Mouse (Mus musculus) layer of hippocampus, adult 18-20 months (tissue): ENCODE results near the gene Elfn1. TPM values are rescaled to one million over a fixed set of nuclear protein-coding genes. Genes with fewer than 3 reads are reported as not detected.

Experiments
- DNase-seq, 2 experiments: peaks; one replicate each; pipeline ENCODE4 v3.0.0; 2022; ENCODE audit warnings: low spot score in 2 of 2
- total RNA-seq, 2 experiments: library from RNA; stranded (reverse); gene quantifications; 2 replicates each; pipeline ENCODE4 v1.2.3; 2021

Gene Elfn1
- total RNA-seq, 2 experiments from 2014 or later = 24.4 to 32.3 TPM

DNA sequence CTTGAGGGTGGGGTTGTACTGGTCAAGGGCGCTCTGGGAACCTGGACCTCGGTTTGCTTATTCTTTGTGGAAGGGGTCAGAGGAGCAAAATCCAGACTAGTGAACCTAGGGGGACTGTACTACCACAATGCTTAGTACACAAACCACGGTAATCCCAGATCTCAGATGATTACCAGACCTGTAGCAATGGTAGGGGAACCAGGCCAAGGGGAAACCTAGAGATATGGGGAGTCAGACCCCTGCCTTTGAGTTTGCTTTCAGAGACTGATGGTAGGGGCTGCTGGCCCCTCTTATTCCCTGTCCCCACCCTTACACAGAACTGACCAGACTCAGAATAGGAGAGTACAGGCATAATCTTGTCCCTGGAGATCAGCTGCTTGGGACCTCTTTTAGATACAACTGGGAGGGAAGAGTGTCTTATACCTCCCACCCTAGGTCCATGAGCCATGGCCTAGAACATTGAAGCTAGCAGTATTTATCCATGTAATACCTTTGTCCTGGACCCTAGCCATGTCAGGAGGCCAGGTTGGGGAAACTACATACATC, 3.1 kb downstream of the Elfn1 start:
- DNase-seq = no peak

DNA sequence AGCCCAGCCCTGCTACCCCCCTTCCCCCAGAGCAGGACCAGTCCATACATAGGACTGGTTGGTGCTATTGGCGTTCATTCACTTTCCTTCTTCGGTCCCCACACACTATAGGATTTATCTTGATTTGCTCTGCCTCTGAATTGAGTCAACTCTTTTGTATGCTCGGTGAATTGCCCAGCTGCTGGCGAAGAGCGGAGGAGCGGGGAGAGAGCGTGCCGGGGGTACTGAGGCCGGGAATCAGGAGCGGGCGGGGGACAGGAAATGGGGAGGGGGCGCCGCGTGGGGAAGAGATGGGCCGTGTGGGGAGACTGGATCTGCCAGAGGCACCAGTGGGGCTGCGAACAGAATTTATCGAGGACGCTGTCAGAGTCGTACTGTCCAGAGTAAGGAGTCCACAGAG, 3.8 kb downstream of the Elfn1 start:
- DNase-seq = no peak

- DNase-seq = no peak
Observed at GRCm38 (mm10) chr5:139912121-139912771, 4.5 kb downstream of the Elfn1 start.

DNA sequence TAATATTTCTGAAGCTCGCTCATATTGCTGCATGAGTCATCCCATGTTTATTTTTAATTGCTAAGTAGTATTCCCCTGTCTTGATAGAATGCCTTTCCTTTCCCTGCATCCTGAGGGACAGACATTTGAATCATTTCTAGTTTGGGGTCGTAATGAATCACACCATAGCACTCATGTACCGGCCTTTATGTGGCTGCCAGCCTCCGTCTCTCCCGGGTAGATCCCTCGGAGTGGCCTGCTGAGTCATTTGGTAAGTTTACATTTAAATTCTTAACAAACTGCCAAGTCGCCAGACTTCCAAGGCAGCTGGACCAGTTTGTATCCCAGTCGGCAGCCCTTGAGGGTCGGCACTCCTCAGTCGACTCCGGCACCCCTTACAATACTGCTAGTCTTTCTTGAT, 13.9 kb downstream of the Elfn1 start:
- DNase-seq = no peak

DNA sequence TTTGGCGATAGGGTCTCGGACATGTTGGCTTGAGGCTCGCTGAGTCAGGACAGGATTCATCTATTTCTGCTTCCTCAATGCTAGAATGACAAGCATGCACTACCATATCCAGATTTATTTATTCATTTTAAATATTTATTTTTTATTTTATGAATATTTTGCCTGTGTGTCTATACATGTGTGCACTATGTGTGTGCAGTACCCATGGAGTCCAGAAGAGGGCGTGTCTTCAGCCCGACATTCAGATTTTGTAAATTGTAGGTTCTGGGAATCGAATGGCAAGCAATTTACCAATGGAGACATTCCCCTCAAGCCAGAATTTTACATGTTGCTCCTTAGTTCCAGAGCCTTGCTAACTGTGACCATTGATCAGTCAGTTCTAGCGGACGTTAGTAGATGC, 16.1 kb downstream of the Elfn1 start:
- no peak for DNase-seq

DNA sequence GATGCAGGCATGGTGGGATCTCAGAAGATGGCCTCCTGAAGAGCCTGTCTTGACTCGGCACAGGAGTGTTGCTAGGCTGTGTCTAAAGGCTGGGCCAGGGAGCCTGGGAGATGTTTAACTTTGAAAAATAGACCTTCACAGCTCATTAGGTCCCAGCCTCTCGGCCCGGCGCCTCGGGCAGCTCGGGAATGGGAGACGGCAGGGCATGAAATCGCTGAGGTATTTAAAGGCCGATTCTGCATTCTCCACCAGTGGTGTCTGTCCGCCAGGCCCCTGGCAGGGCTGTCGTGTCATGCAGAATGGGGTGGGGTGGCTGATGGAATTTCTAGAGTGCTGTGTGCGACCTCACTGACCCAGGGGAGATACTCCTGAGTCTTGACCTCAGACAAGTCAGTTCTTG, 22.4 kb downstream of the Elfn1 start:
- DNase-seq = no peak

GRCm38 (mm10) chr5:139930927-139931351, 23.2 kb downstream of the Elfn1 start:
- no peak for DNase-seq

GRCm38 (mm10) chr5:139931947-139932540, 24.3 kb downstream of the Elfn1 start:
- no peak for DNase-seq

DNA sequence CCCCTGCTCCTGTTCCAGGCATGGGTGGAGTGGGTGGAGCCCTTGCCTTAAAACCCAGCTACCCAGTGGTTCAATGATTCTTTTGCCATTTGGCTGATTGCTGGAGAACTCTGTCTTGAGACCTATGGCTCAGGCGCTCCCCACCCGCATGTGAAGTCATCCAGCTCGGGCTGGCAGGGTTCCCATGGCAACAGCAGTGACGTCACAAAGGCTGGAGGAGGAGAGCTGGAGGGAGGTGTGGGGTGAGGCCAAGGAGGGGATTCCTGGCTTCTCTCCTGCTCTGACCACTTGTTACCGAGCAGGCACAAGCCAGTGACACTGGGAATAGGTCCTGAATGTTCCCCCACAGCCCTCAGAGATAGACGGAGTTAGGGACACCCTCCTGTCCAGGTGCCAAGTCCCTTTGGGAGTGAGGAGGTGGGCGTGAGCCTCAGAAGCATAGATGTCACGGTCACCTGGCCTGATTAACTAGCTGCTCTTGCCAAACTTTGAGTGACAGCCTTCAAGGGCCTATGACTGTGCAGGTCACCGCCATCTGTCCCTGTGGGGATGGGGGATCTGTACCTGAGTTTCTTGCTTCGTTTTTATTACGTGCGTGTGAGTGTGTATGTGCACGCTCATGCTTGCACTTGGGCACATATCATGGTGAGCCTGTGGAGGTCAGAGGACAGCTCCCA, 25.0 kb downstream of the Elfn1 start:
- peak in 1 of 2 experiments; percentile 37 for DNase-seq

DNA sequence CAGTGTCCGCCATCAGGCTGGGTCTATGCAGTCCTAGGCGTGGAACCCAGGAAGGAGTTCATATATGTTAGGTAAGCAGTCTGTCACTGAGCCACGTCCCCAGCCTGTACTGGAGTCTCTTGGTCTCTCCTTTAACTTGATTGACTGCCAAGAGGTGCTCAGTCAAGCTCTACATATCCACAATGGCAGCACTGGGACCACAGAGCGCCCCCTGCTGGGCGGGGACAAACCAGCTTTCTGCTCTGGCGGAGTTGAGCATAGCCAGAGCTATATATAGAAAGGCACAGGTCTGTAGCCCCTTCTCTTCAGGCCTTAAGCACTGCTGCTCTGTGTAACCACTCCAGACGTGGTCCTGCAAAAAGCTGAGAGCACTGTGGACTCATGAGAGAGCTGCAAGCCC, 25.7 kb downstream of the Elfn1 start:
- DNase-seq = no peak

GRCm38 (mm10) chr5:139936431-139936830, 28.7 kb downstream of the Elfn1 start:
- no peak for DNase-seq

DNA sequence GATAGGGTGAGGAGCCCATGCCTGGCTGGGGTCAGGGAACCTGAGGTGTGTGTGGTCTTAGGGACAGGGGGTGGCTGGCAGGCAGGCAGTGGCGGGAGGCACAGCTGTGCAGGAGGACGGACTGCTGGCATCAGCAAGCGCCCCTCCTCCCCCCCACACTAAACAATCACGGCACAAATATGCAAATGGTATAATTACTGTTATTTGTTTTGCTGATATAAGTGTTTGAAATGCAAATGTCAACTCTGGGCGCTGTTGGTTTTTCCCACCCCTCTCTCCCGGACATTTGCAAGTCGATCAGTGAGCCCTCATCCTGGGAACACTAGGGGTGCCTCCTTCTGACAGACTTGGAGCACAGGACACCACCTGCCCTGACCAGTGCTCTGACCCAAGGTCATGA, 37.0 kb downstream of the Elfn1 start:
- DNase-seq = no peak

DNA sequence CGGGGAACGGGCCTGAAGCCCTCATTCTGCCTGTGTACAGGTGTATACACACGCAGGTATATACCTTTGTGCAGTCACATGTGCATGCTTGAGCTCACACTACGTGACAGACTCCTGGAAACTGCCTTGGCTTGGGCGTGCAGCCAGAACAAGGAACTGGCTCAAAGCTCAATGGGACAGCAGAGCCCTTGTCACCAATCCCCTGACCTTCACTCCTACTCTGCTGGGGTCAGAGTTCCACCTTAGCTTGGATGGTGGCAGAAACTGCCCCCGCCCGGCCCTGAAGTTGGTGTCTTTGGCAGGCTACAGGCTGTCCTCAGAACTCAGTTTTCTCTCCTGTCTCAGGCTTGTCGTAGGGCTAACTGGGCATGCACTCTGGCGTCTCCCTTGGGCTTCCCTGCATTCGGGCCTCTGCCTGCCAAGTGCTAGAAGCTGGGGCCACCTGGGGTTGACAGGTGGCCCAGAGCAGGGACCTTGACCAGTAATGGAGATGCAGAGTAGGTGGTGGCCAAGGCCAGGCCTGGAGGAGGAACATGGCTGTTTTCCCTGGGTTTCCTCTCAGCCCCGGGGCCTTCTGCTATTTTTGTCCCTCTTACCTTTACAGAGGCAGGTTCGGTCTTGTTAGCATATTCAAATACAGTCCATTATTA, 38.1 kb downstream of the Elfn1 start:
- no peak for DNase-seq

DNA sequence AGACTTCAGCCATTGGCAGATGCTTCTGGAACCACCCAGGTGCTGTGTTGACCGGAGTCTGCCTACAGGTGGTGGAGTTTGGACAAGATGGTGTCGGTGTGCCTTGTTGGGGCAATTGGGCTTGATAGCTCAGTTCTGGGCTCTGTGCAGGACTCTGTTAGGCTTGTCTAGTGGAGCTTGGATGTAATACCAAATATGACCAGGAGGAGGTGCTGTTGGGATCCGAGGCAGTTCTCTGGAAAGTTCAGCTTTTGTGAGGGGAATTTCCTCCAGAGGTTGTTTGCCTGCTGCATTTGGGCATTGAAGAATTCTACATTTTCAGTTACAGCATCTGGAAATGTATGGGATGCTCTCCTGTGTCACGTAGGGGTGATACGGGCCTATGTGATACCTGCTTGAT, 39.7 kb downstream of the Elfn1 start:
- no peak for DNase-seq

GRCm38 (mm10) chr5:139948552-139948951, 40.8 kb downstream of the Elfn1 start:
- DNase-seq = peak; percentile 25 to 76

DNA sequence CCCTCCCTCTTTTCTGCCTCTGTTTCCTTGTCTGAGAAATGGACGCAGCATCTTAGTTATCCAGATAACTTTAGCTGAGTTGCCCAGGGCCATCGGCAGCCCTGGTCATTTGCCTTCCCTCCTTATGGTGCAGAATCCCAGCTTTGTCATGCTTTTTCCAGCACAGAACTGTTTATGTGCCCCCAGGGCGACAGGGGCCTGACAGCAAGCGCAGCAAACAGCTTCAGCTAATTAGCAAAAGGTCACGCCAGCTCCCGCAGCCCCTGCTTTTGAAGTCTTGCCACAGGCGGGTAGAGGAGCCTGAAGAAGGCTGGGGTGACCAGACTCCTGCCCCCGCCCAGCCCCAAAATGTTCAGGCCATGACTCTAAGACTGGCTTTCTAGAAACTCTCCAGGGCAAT, 41.6 kb downstream of the Elfn1 start:
- DNase-seq = no peak

DNA sequence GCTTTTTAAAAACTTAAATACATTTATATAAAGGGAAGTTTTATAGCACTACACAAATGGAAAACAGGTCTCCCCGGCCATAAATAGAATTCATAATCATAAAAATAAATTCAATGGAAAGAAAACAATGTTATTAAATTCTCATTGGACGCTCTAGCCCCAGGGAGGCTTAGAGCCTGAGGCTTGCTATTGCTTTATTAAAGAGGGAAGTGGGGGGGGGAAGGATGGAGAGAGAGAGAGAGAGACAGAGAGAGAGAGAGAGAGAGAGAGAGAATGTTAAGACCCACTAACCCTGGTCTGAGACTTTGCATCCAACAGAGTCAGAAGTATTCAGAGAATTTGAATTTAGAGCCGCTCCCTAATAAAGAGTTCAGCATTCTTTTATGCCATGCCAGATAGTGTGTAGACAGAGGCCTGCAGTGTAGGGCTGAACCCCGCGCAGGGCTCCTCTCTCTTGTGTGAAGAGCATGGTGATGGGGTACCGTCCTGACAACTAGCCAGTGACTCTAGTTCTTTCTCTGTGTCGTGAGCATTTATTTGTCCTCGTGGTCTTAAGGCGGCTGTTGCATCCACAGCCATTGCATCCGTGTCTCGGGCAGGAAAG, 42.3 kb downstream of the Elfn1 start:
- no peak for DNase-seq

- DNase-seq = no peak
Observed at GRCm38 (mm10) chr5:139956859-139957258, 49.1 kb downstream of the Elfn1 start.

- no peak for DNase-seq
Observed at GRCm38 (mm10) chr5:139959741-139960140, 52.0 kb downstream of the Elfn1 start.

GRCm38 (mm10) chr5:139964391-139964790, 56.6 kb downstream of the Elfn1 start:
- no peak for DNase-seq

GRCm38 (mm10) chr5:139965596-139965995, 57.9 kb downstream of the Elfn1 start:
- no peak for DNase-seq
